Mouse (Mus musculus) adrenal gland (tissue): ENCODE data around the gene Tex2.
"Not testable (repeated sequence)": the region's sequence is repeated elsewhere in the genome, so short reads cannot be mapped to it uniquely, and the experiment has no call there.

ENCODE experiments used
- intact Hi-C: fragments of 180-260 bp; cut with DNase I; formaldehyde crosslinking; loops from one replicate; pipeline ENCODE4 v1.15.1; 2025

Gene Tex2

GRCm38 (mm10) chr11:106623629-106624028, 10.4 kb upstream of the Tex2 start:
- intact Hi-C loops, result no loop called here

GRCm38 (mm10) chr11:106622056-106622455, 8.8 kb upstream of the Tex2 start:
- intact Hi-C loops, result no loop called here

GRCm38 (mm10) chr11:106618768-106619167, 5.5 kb upstream of the Tex2 start:
- intact Hi-C loops, result not testable (repeated sequence)

GRCm38 (mm10) chr11:106617821-106618580, 4.8 kb upstream of the Tex2 start:
- intact Hi-C loops, result no loop called here

- intact Hi-C loops, result no loop called here
These were observed 2.3 kb upstream of the Tex2 start for GRCm38 (mm10) chr11:106615561-106615960.

GRCm38 (mm10) chr11:106614339-106614645, 1.1 kb upstream of the Tex2 start:
- intact Hi-C loops, result loop anchor here (5.0 kb wide), 2 partner anchors 42 to 102 kb away; no protein-coding TSS in a partner anchor

GRCm38 (mm10) chr11:106613638-106614338, 565 bp upstream of the Tex2 start:
- intact Hi-C loops, result loop anchor here (5.0 kb wide), 2 partner anchors 41 to 101 kb away; no protein-coding TSS in a partner anchor

GRCm38 (mm10) chr11:106612209-106612960, 838 bp downstream of the Tex2 start:
- intact Hi-C loops, result loop anchor here (5.0 kb wide), 2 partner anchors 40 to 100 kb away; no protein-coding TSS in a partner anchor

- intact Hi-C loops, result loop anchor here (2.0 to 5.0 kb wide), 3 partner anchors 27 to 97 kb away; no protein-coding TSS in a partner anchor
These were observed 3.5 kb downstream of the Tex2 start for GRCm38 (mm10) chr11:106609731-106610130.

- intact Hi-C loops, result no loop called here
These were observed 5.9 kb downstream of the Tex2 start for GRCm38 (mm10) chr11:106607316-106607715.

- intact Hi-C loops, result no loop called here
These were observed 7.2 kb downstream of the Tex2 start for GRCm38 (mm10) chr11:106606042-106606441.

- intact Hi-C loops, result loop anchor here (5.0 kb wide), 1 partner anchor 71 kb away; no protein-coding TSS in a partner anchor
These were observed 10.0 kb downstream of the Tex2 start for GRCm38 (mm10) chr11:106603230-106603629.

GRCm38 (mm10) chr11:106600124-106600523, 13.1 kb downstream of the Tex2 start:
- intact Hi-C loops, result loop anchor here (5.0 kb wide), 1 partner anchor 68 kb away; no protein-coding TSS in a partner anchor

- intact Hi-C loops, result no loop called here
These were observed 13.9 kb downstream of the Tex2 start for GRCm38 (mm10) chr11:106599345-106599744.

- intact Hi-C loops, result no loop called here
These were observed 14.9 kb downstream of the Tex2 start for GRCm38 (mm10) chr11:106598339-106598738.

GRCm38 (mm10) chr11:106597737-106598330, 15.4 kb downstream of the Tex2 start:
- intact Hi-C loops, result no loop called here

- intact Hi-C loops, result no loop called here
These were observed 22.0 kb downstream of the Tex2 start for GRCm38 (mm10) chr11:106591183-106591582.

GRCm38 (mm10) chr11:106590143-106590542, 23.1 kb downstream of the Tex2 start:
- intact Hi-C loops, result no loop called here

- intact Hi-C loops, result no loop called here
These were observed 24.4 kb downstream of the Tex2 start for GRCm38 (mm10) chr11:106588781-106589180.

GRCm38 (mm10) chr11:106587786-106588519, 25.3 kb downstream of the Tex2 start:
- intact Hi-C loops, result no loop called here
